Mouse (Mus musculus): ENCODE results near the gene Pbx4.

DNA sequence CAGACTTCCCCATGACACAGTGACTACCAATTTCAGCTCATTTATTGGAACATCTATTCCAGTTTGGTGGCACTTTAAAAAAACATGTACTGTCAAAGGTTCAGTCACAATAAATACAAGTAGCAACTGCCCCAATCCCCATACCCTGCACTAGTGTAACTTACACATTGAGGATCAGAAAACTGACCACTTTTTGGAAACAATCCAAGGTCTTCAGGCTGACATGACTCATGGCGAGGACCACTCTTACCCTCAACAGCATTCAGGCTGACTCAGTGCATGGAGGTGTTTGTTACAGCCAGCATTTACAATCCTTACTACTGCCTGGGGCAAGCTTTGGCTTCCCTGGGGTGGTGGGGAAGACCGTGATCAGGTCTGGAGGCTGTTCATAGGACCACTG, 74.8 kb downstream of the Pbx4 start:
- TF ChIP-seq POLR2A (IDR thresholded peaks at IDR 0.05; ENCODE audit: insufficient read depth, low read depth, low read length) (no peak), CTCF (IDR thresholded peaks at IDR 0.05) (no peak)
